Mouse (Mus musculus): ENCODE data around the gene Sh3bp4. TPM values are rescaled to one million over a fixed set of nuclear protein-coding genes. Genes with fewer than 3 reads are reported as not detected.

Gene Sh3bp4
- polyA plus RNA-seq, 1 experiment from 2014 or later: 7.6 TPM

- WGBS: 76% methylated on average over 4 of the region's 4 CpGs
Observed at GRCm38 (mm10) chr1:89081371-89081770, 11.2 kb downstream of the Sh3bp4 start.

GRCm38 (mm10) chr1:89082171-89082882 is 12.1 kb downstream of the Sh3bp4 start:
- Histone ChIP-seq H3K9me3 (ENCODE audit: control insufficient read depth, low read length) (no peaks in the 10 kb centered on the region), H3K4me1 (replicated peaks; ENCODE audit: control insufficient read depth, insufficient read depth) (no peaks in the 10 kb centered on the region; the same call in 1 of the 2 replicates), H3K4me2 (replicated peaks; ENCODE audit: low read depth) (no peak overlapping the region), H3K4me3 (ENCODE audit: low read depth, low read length) (no peak overlapping the region), H3K9ac (ENCODE audit: low read length) (no peak overlapping the region), H3K36me3 (ENCODE audit: control insufficient read depth, insufficient read depth, low read length) (no peaks in the 10 kb centered on the region), H3K27me3 (ENCODE audit: control insufficient read depth, insufficient read depth, low read length) (no peaks in the 10 kb centered on the region), H3K27ac (replicated peaks) (no peak overlapping the region)
- whole genome bisulfite sequencing: 62% methylated on average over 14 of the region's 14 CpGs
- DNase-seq (ENCODE audit: low spot score) (no peak), ATAC-seq (ENCODE audit: low FRiP score, low TSS enrichment) (no peak)
- no peak for TF ChIP-seq CTCF (IDR thresholded peaks at IDR 0.05; ENCODE audit: low read depth)
- TF ChIP-seq EP300 (optimal IDR thresholded peaks at IDR 0.05): no peak

More at GRCm38 (mm10) chr1:89081371-89081770, 11.2 kb downstream of the Sh3bp4 start:
- Histone ChIP-seq H3K36me3 (ENCODE audit: control insufficient read depth, insufficient read depth, low read length) (no peaks in the 10 kb centered on the region), H3K4me3 (ENCODE audit: low read depth, low read length) (no peak overlapping the region), H3K9ac (ENCODE audit: low read length) (no peak overlapping the region), H3K9me3 (ENCODE audit: control insufficient read depth, low read length) (no peaks in the 10 kb centered on the region), H3K4me1 (replicated peaks; ENCODE audit: control insufficient read depth, insufficient read depth) (no peaks in the 10 kb centered on the region; the same call in 1 of the 2 replicates), H3K27me3 (ENCODE audit: control insufficient read depth, insufficient read depth, low read length) (no peaks in the 10 kb centered on the region), H3K27ac (replicated peaks) (no peak overlapping the region), H3K4me2 (replicated peaks; ENCODE audit: low read depth) (no peak overlapping the region)
- DNase-seq (ENCODE audit: low spot score) (no peak), ATAC-seq (ENCODE audit: low FRiP score, low TSS enrichment) (no peak)
- TF ChIP-seq EP300 (optimal IDR thresholded peaks at IDR 0.05): no peak
- TF ChIP-seq CTCF (IDR thresholded peaks at IDR 0.05; ENCODE audit: low read depth): no peak

DNA sequence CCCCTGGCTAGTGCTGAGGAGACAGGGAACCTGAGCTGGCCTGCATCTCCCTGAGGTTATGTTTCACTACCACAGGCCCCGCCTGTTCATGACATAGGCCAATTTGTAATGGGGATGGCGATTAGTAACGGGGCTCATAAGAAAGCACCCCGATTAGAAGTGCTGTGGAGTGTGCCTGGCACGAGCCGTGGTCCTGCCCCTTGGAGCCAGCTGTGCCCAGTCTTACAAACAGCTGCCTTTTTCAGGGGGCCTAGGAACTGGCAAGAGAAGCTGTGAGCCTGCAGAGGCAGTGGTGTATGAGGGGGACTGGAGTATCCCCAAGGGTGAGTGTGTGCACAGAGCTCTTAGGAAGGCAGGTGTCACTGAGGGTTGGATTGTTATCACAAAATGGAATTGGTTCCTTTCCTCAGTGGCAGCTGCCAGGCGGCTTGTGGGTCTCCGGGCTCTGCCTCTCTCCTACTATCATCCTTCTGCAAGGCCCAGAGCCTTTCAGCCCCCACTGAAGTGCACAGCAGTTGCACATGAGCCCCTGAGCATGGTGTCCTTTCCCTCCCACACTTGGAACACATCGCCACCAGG is 16.4 kb downstream of the Sh3bp4 start:
- no peak overlapping the region for H3K4me3 ChIP-seq (ENCODE audit: low read depth, low read length)
- H3K9me3 ChIP-seq (ENCODE audit: control insufficient read depth, low read length): no peaks in the 10 kb centered on the region
- 76% methylated on average over 9 of the region's 9 CpGs for WGBS
- no peak overlapping the region for H3K27ac ChIP-seq (replicated peaks)
- no peaks in the 10 kb centered on the region for H3K36me3 ChIP-seq (ENCODE audit: control insufficient read depth, insufficient read depth, low read length)
- H3K4me1 ChIP-seq (replicated peaks; ENCODE audit: control insufficient read depth, insufficient read depth): no peaks in the 10 kb centered on the region
- ATAC-seq (ENCODE audit: low FRiP score, low TSS enrichment) (no peak), DNase-seq (ENCODE audit: low spot score) (no peak)
- no peaks in the 10 kb centered on the region for H3K27me3 ChIP-seq (ENCODE audit: control insufficient read depth, insufficient read depth, low read length)
- no peak overlapping the region for H3K9ac ChIP-seq (ENCODE audit: low read length)
- no peak overlapping the region for H3K4me2 ChIP-seq (replicated peaks; ENCODE audit: low read depth)
- no peak for TF ChIP-seq EP300 (optimal IDR thresholded peaks at IDR 0.05)
- TF ChIP-seq CTCF (IDR thresholded peaks at IDR 0.05; ENCODE audit: low read depth): no peak

DNA sequence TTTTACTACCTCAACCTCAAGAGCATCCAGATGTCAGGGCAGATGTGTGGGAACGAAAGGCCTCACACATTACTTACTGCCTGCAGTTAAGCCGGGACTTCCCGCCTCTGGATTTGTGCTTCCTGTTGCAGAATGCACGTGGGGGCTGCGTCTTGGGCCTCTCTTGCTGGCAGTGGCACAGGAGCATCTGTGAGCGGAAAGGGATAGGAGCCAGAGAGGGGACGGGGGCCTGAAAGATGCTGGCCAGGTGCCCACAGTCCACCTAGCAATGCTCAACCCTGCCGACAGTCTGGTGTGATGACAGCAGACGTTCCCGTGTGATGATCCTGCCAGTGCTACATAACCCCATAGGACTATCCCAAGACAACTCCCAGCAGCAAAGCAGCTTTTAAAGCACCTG is 17.9 kb downstream of the Sh3bp4 start:
- 51% methylated on average over 10 of the region's 10 CpGs for WGBS
- DNase-seq (ENCODE audit: low spot score) (no peak), ATAC-seq (ENCODE audit: low FRiP score, low TSS enrichment) (no peak)
- H3K9ac ChIP-seq (ENCODE audit: low read length): no peak overlapping the region
- no peak overlapping the region for H3K4me3 ChIP-seq (ENCODE audit: low read depth, low read length)
- H3K4me1 ChIP-seq (replicated peaks; ENCODE audit: control insufficient read depth, insufficient read depth): peaks cover 9% of the 10 kb centered on the region
- TF ChIP-seq CTCF (IDR thresholded peaks at IDR 0.05; ENCODE audit: low read depth): no peak
- TF ChIP-seq EP300 (optimal IDR thresholded peaks at IDR 0.05): no peak
- H3K27ac ChIP-seq (replicated peaks): no peak overlapping the region
- no peaks in the 10 kb centered on the region for H3K36me3 ChIP-seq (ENCODE audit: control insufficient read depth, insufficient read depth, low read length)
- no peaks in the 10 kb centered on the region for H3K9me3 ChIP-seq (ENCODE audit: control insufficient read depth, low read length)
- H3K4me2 ChIP-seq (replicated peaks; ENCODE audit: low read depth): no peak overlapping the region
- H3K27me3 ChIP-seq (ENCODE audit: control insufficient read depth, insufficient read depth, low read length): no peaks in the 10 kb centered on the region

GRCm38 (mm10) chr1:89088748-89089288 is 18.6 kb downstream of the Sh3bp4 start:
- no peak overlapping the region for H3K9ac ChIP-seq (ENCODE audit: low read length)
- no peaks in the 10 kb centered on the region for H3K36me3 ChIP-seq (ENCODE audit: control insufficient read depth, insufficient read depth, low read length)
- 35% methylated on average over 3 of the region's 3 CpGs for WGBS
- peaks cover 11% of the 10 kb centered on the region for H3K4me1 ChIP-seq (replicated peaks; ENCODE audit: control insufficient read depth, insufficient read depth)
- TF ChIP-seq EP300 (optimal IDR thresholded peaks at IDR 0.05): no peak
- TF ChIP-seq CTCF (IDR thresholded peaks at IDR 0.05; ENCODE audit: low read depth): no peak
- no peak overlapping the region for H3K27ac ChIP-seq (replicated peaks)
- no peak overlapping the region for H3K4me3 ChIP-seq (ENCODE audit: low read depth, low read length)
- 0 out of 2 replicates have a peak, but pooled peaks have one; percentile 50 for ATAC-seq (ENCODE audit: low FRiP score, low TSS enrichment)
- DNase-seq (ENCODE audit: low spot score): no peak
- no peaks in the 10 kb centered on the region for H3K27me3 ChIP-seq (ENCODE audit: control insufficient read depth, insufficient read depth, low read length)
- no peak overlapping the region for H3K4me2 ChIP-seq (replicated peaks; ENCODE audit: low read depth)
- H3K9me3 ChIP-seq (ENCODE audit: control insufficient read depth, low read length): no peaks in the 10 kb centered on the region

Data from stomach, postnatal 0 days (tissue).